Mouse (Mus musculus): Measurements from ENCODE around the gene Vwf. TPM values are rescaled to one million over a fixed set of nuclear protein-coding genes. Genes with fewer than 3 reads are reported as not detected.
A peak's percentile ranks its signal among the peaks of the same experiment; 100 is the strongest.

The Vwf gene
- polyA plus RNA-seq, 1 experiment from 2014 or later, result 8.0 TPM

DNA sequence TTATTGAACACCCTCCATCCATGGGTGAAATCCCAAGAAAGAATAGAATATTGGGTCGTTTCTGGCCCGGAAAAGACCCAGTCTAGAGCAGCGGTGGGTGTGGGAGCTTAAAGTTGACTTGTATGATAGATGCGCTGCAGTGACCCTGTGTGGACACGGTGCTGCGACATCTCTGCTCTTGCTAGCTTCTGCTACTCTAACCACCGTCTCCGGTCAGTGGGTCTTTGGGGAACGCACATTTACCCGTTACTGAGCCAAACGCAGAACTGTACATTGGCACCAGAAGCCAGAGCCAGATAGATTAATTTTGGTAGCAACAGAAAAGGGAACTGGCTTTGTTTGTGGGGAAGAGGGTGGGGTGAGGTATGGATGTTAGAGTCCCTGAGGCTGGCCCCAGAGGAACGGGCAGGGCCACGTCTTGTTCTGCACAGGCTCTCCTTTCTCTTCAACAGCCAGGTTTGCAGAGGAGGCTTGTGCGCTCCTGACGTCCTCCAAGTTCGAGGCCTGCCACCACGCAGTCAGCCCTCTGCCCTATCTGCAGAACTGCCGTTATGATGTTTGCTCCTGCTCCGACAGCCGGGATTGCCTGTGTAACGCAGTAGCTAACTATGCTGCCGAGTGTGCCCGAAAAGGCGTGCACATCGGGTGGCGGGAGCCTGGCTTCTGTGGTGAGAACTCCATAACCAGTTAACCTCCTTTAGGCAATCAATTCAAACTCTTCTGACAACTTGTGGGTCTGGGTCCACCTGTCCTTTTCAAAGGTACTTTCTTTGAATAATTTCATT is 57.3 kb downstream of the Vwf start:
- H3K9me3 ChIP-seq, result no peaks in the 10 kb centered on the region
- ATAC-seq (ENCODE audit: low read depth), result no peak
- H3K27me3 ChIP-seq, result peaks cover 12% of the 10 kb centered on the region; the same call in 1 of the 2 replicates
- H3K4me1 ChIP-seq (replicated peaks), result peaks cover 8% of the 10 kb centered on the region
- H3K36me3 ChIP-seq, result no peaks in the 10 kb centered on the region
- H3K4me2 ChIP-seq, result no peak overlapping the region
- H3K27ac ChIP-seq (replicated peaks), result no peak overlapping the region
- no peak overlapping the region for H3K9ac ChIP-seq
- no peak overlapping the region for H3K4me3 ChIP-seq
- WGBS, result 86% methylated on average over 26 of the region's 26 CpGs

DNA sequence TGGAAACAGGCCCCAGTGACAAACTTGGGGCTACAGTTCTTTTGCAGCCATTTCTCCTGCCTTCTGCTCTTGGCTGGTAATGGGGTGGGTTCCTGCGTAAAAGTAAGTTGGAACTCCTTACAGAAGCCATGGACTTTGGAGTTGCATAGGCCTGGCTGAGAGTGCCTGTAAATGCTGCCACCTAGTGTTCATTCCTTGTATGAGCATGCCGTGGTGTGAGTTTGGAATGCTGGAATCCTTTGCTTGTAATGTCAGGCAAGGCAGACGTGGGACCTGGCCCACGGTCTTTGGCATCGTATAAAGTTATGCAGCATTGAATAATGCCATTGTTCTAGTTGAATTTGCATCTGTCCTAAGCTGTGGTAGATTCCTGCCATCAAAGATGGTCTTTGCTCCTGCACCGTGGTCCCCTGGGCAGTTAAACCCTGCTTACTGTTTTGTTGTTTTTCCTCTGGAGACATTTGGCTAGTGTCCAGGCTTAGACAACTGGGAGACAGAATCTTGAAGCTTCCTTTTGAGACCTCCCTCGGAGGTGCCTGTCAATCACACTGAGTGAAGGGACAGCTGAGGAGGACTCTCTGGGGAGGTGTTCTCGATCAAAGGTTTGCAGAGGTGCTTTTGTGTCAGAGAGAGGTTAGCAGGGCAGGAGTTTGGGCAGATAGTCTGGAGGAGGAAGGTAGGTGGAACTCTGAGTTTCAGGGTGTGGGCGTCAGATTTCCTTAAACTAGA is 58.1 kb downstream of the Vwf start:
- 29% methylated on average over 9 of the region's 9 CpGs for WGBS

DNA sequence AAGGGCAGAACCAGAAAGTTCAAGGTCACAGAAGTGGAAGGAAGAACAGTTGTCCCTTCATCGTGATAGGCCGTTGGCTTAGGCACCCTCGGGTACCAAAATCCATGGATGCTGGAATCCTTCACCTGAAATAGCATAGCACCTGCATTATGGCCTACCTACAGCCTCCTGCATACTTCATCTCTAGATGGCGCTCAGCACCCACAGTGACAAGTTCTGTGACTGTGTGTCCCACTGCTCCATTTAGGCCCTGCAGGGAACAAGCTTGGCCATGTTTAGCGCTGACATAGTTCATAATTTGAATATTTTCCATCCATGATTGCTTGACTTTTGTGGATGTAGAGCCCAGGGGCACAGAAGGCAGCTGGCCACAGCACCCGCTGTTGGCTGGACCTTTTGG is 62.5 kb downstream of the Vwf start:
- no peak for ATAC-seq (ENCODE audit: low read depth)
- no peak overlapping the region for H3K27ac ChIP-seq (replicated peaks)
- H3K9ac ChIP-seq, result no peak overlapping the region
- no peak overlapping the region for H3K4me3 ChIP-seq
- no peak overlapping the region for H3K4me2 ChIP-seq
- 0 out of 2 replicates have a peak, but pooled peaks cover 2% of the 10 kb centered on the region for H3K4me1 ChIP-seq (replicated peaks)
- peaks cover 6% of the 10 kb centered on the region; the same call in 1 of the 2 replicates for H3K27me3 ChIP-seq
- no peaks in the 10 kb centered on the region for H3K9me3 ChIP-seq
- WGBS, result 72% methylated on average over 6 of the region's 6 CpGs
- H3K36me3 ChIP-seq, result no peaks in the 10 kb centered on the region

More for the DNA sequence above, 58.1 kb downstream of the Vwf start:
- Histone ChIP-seq H3K4me2 (no peak overlapping the region), H3K36me3 (no peaks in the 10 kb centered on the region), H3K9ac (no peak overlapping the region), H3K9me3 (no peaks in the 10 kb centered on the region), H3K27me3 (peaks cover 12% of the 10 kb centered on the region; the same call in 1 of the 2 replicates), H3K4me1 (replicated peaks) (peaks cover 8% of the 10 kb centered on the region), H3K4me3 (no peak overlapping the region), H3K27ac (replicated peaks) (no peak overlapping the region)
- 0 out of 2 replicates have a peak, but pooled peaks have one; percentile 32 for ATAC-seq (ENCODE audit: low read depth)

DNA sequence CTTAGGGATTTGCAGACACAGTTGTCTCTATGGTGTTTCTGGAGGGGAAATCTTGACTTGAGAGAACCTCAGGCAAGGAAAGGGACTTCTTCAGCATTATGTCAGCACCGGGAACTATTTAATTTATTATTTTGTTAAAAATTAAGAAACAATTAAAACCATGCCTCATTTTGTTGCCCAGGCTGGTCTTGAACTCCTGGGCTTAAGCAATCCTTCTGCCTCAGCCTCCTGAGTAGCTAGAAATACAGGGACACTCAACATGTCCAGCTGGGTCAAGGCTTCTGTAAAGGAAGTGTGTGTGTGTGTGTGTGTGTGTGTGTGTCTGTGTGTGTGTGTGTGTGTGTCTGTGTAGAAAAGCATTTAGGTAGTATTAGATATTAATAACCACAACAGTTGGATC is 71.3 kb downstream of the Vwf start:
- no peak for ATAC-seq (ENCODE audit: low read depth)
- 100% methylated on average over 1 of the region's 1 CpGs for WGBS
- H3K27me3 ChIP-seq, result no peaks in the 10 kb centered on the region
- no peak overlapping the region for H3K27ac ChIP-seq (replicated peaks)
- no peak overlapping the region for H3K9ac ChIP-seq
- H3K9me3 ChIP-seq, result no peaks in the 10 kb centered on the region
- H3K36me3 ChIP-seq, result no peaks in the 10 kb centered on the region
- no peak overlapping the region for H3K4me2 ChIP-seq
- H3K4me3 ChIP-seq, result no peak overlapping the region
- H3K4me1 ChIP-seq (replicated peaks), result no peaks in the 10 kb centered on the region

DNA sequence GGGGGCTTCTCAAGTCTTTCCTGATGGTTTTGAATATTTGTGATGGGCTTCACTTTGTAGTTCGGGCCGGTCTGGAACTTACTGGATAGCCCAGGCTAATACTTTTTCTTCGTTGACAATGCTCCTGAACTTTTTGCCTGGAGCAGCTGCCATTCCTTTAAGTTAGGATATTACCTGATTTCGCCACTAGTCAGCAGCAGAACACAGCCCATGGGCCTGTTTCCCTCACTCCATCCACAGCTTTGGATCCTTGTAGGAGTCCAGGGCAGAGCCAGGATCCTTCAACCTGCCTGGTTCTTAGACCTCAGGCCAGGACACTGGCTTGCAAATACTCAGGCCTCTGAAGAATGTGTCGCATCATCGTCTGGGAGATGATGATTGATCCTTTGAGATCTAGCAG is 74.2 kb downstream of the Vwf start:
- Histone ChIP-seq H3K4me2 (no peak overlapping the region), H3K27ac (replicated peaks) (no peak overlapping the region), H3K9me3 (no peaks in the 10 kb centered on the region), H3K36me3 (no peaks in the 10 kb centered on the region), H3K4me1 (replicated peaks) (no peaks in the 10 kb centered on the region), H3K9ac (no peak overlapping the region), H3K4me3 (no peak overlapping the region), H3K27me3 (no peaks in the 10 kb centered on the region)
- ATAC-seq (ENCODE audit: low read depth), result no peak
- WGBS, result 46% methylated on average over 6 of the region's 6 CpGs

DNA sequence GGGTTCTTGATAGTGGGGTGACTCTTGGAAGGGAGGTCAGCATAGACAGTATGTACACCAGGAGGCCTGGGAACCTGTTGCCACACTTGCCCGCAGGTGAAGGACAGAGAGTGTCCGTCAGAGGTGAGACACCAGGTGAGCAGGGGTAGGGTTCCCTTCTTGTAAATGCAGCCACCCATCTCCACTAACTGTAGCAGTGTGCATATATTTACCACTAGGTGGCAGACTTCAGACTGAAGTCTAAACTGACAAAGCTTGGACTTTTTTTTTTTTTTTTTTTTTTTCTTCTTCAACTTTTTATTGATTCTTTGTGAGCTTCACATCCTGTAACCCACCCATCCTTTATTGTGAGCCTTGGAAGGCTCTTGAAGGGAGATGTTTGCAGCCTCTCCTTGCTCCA is 75.9 kb downstream of the Vwf start:
- no peaks in the 10 kb centered on the region for H3K4me1 ChIP-seq (replicated peaks)
- H3K4me3 ChIP-seq, result no peak overlapping the region
- no peak overlapping the region for H3K27ac ChIP-seq (replicated peaks)
- H3K27me3 ChIP-seq, result no peaks in the 10 kb centered on the region
- H3K4me2 ChIP-seq, result no peak overlapping the region
- no peaks in the 10 kb centered on the region for H3K9me3 ChIP-seq
- no peak overlapping the region for H3K9ac ChIP-seq
- 68% methylated on average over 2 of the region's 2 CpGs for WGBS
- no peaks in the 10 kb centered on the region for H3K36me3 ChIP-seq
- ATAC-seq (ENCODE audit: low read depth), result no peak

DNA sequence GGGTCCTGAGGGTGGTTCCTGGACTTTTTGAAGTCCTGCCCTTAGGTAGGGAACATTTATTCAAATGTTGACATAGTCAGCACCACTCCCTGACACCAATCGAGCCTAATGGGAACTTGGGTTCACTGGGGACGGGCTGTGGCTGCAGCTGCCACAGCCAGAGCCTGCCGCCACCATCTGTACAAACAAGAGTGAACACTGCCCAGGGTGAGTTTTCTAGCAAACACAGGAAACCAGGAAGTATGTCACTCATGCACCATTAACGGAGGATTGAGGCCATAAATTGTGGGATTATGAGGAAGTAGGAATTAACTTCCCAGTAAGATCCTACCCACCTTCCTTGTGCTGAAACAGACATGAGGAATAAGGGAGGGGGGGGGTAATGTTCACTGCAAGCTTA is 93.9 kb downstream of the Vwf start:
- Histone ChIP-seq H3K4me3 (no peak overlapping the region), H3K36me3 (no peaks in the 10 kb centered on the region), H3K27ac (replicated peaks) (no peak overlapping the region), H3K4me2 (no peak overlapping the region), H3K4me1 (replicated peaks) (no peaks in the 10 kb centered on the region), H3K9me3 (no peaks in the 10 kb centered on the region; the same call in 1 of the 2 replicates), H3K27me3 (no peaks in the 10 kb centered on the region), H3K9ac (no peak overlapping the region)
- WGBS, result 81% methylated on average over 4 of the region's 4 CpGs
- no peak for ATAC-seq (ENCODE audit: low read depth)

DNA sequence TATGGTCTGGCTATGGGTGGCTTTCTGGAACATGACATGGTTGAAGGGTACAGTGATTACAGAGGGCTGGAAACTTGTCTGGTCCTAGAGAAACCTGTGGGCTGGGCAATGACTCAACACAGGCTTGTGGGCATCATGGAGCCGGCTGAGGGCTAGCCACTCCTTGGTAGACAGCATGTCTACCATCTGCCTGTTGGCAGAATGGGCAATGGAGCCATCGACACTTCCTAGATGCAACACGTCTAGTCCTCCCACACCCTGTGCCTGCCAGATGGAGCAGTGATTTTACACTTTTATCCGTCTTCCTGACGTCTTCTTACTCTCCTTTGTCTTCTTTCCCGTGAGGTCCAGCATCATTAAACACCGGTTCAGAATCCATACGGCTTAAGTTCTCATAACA is 94.6 kb downstream of the Vwf start:
- 64% methylated on average over 8 of the region's 8 CpGs for WGBS
- no peak for ATAC-seq (ENCODE audit: low read depth)
- Histone ChIP-seq H3K4me2 (no peak overlapping the region), H3K27ac (replicated peaks) (no peak overlapping the region), H3K9me3 (no peaks in the 10 kb centered on the region; the same call in 1 of the 2 replicates), H3K4me3 (no peak overlapping the region), H3K9ac (no peak overlapping the region), H3K4me1 (replicated peaks) (no peaks in the 10 kb centered on the region), H3K36me3 (no peaks in the 10 kb centered on the region), H3K27me3 (no peaks in the 10 kb centered on the region)

DNA sequence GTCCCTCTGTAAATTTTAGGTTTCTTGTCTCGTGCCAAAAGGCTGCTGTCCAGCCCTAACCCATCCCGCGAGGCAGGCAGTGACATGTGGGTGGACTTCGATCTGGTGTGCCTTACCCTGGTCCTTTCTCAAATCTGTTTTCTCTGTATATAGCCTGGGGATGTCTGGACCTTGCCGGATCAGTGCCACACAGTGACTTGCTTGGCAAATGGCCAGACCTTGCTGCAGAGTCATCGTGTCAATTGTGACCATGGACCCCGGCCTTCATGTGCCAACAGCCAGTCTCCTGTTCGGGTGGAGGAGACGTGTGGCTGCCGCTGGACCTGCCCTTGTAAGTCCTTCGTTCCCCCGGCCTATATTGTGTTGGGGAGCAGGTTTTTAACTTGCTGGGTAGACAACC is 102.4 kb downstream of the Vwf start:
- WGBS, result 81% methylated on average over 12 of the region's 12 CpGs
- no peak overlapping the region for H3K9ac ChIP-seq
- H3K27ac ChIP-seq (replicated peaks), result no peak overlapping the region
- no peak overlapping the region for H3K4me3 ChIP-seq
- no peak for ATAC-seq (ENCODE audit: low read depth)
- no peak overlapping the region for H3K4me2 ChIP-seq
- no peaks in the 10 kb centered on the region for H3K36me3 ChIP-seq
- no peaks in the 10 kb centered on the region for H3K4me1 ChIP-seq (replicated peaks)
- H3K9me3 ChIP-seq, result no peaks in the 10 kb centered on the region
- no peaks in the 10 kb centered on the region for H3K27me3 ChIP-seq

DNA sequence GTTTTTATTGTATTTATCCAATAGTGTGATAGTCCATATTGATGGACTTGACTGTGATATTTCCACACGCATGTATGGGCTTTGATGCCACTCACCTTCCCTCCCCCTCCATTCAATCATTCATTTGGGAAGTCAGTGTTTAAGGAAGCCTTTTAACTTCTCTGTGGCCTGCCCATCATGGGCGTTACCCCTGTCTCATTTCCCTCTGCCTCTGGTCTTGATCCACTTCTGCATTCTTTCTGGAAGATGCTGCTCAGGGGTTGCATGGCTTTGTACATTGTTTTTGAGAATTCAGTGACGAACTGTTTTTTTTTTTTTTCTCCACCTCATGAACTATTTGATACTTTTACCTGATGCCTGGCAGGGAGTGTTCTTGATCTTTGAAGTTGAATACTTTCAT is 104.8 kb downstream of the Vwf start:
- H3K9me3 ChIP-seq, result no peaks in the 10 kb centered on the region
- H3K27ac ChIP-seq (replicated peaks), result no peak overlapping the region
- H3K36me3 ChIP-seq, result no peaks in the 10 kb centered on the region
- H3K4me2 ChIP-seq, result no peak overlapping the region
- 88% methylated on average over 3 of the region's 3 CpGs for WGBS
- no peak for ATAC-seq (ENCODE audit: low read depth)
- no peaks in the 10 kb centered on the region for H3K27me3 ChIP-seq
- H3K9ac ChIP-seq, result no peak overlapping the region
- H3K4me1 ChIP-seq (replicated peaks), result no peaks in the 10 kb centered on the region
- H3K4me3 ChIP-seq, result no peak overlapping the region

DNA sequence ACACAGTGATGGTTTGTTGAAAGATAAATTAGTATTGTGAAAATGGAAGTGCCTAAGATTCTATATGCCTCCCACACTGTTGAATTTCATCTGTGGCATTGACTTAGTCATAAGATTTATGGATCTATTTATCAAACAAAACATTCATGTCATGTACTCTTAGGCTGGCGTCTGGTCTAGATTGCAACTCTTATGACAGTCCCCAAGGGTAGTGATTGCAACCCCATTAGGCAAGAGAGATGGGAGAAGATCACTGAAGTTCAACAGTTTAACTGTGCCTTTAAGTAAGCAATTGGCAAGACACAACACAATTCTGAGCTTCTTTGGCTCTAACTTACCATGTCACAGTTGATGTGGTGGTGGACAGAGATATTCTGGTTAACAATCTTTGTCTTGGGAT is 106.8 kb downstream of the Vwf start:
- no peak for ATAC-seq (ENCODE audit: low read depth)
- H3K9me3 ChIP-seq, result no peaks in the 10 kb centered on the region
- H3K27ac ChIP-seq (replicated peaks), result no peak overlapping the region
- 59% methylated on average over 1 of the region's 1 CpGs for WGBS
- no peaks in the 10 kb centered on the region for H3K27me3 ChIP-seq
- no peak overlapping the region for H3K4me2 ChIP-seq
- no peaks in the 10 kb centered on the region for H3K36me3 ChIP-seq
- H3K4me3 ChIP-seq, result no peak overlapping the region
- no peak overlapping the region for H3K9ac ChIP-seq
- H3K4me1 ChIP-seq (replicated peaks), result no peaks in the 10 kb centered on the region

DNA sequence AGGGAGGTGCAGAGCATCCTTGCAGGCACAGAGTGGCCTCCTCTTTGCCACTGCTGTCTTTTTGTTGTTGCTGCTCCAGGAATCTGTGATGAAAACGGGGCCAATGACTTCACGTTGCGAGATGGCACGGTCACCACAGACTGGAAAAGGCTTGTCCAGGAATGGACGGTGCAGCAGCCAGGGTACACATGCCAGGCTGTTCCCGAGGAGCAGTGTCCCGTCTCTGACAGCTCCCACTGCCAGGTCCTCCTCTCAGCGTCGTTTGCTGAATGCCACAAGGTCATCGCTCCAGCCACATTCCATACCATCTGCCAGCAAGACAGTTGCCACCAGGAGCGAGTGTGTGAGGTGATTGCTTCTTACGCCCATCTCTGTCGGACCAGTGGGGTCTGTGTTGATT is 110.3 kb downstream of the Vwf start:
- WGBS, result 88% methylated on average over 13 of the region's 13 CpGs
- no peaks in the 10 kb centered on the region for H3K27me3 ChIP-seq
- H3K27ac ChIP-seq (replicated peaks), result no peak overlapping the region
- no peak overlapping the region for H3K9ac ChIP-seq
- no peaks in the 10 kb centered on the region for H3K36me3 ChIP-seq
- no peaks in the 10 kb centered on the region for H3K4me1 ChIP-seq (replicated peaks)
- H3K4me2 ChIP-seq, result no peak overlapping the region
- no peaks in the 10 kb centered on the region for H3K9me3 ChIP-seq
- no peak for ATAC-seq (ENCODE audit: low read depth)
- no peak overlapping the region for H3K4me3 ChIP-seq

All from neural tube, embryonic 13.5 days (tissue).